Mouse (Mus musculus) WW6 (cell line): Measurements from ENCODE around the gene Tsga13.

ENCODE experiments used
- DNase-seq: peaks from one replicate; pipeline ENCODE4 v3.0.0-alpha.2; 2013; ENCODE audit warnings: low read depth, low spot score

The Tsga13 gene

GRCm38 (mm10) chr6:30915473-30915872 lies at the start of gene Tsga13:
Gene Tsga13, minus strand, starts transcription at chr6:30915573.
- DNase-seq = no peak

GRCm38 (mm10) chr6:30958736-30959540 lies 43.6 kb upstream of the Tsga13 start, which contains the start of gene Klf14:
Gene Klf14, minus strand, starts transcription at chr6:30959078.
- peak; percentile 29 for DNase-seq

- peak; percentile 29 for DNase-seq
These were observed 42.7 kb upstream of the Tsga13 start for GRCm38 (mm10) chr6:30957784-30958735.

GRCm38 (mm10) chr6:30939264-30939663 lies 23.9 kb upstream of the Tsga13 start:
- DNase-seq = no peak

GRCm38 (mm10) chr6:30922821-30923220 lies 7.4 kb upstream of the Tsga13 start:
- no peak for DNase-seq

- no peak for DNase-seq
These were observed 6.5 kb upstream of the Tsga13 start for GRCm38 (mm10) chr6:30921826-30922225.

- no peak for DNase-seq
These were observed 5.7 kb upstream of the Tsga13 start for GRCm38 (mm10) chr6:30920834-30921675.

- DNase-seq = no peak
These were observed 7.4 kb downstream of the Tsga13 start for GRCm38 (mm10) chr6:30907970-30908369.

- DNase-seq = no peak
These were observed 10.5 kb downstream of the Tsga13 start for GRCm38 (mm10) chr6:30904911-30905310.

- DNase-seq = no peak
These were observed 11.3 kb downstream of the Tsga13 start for GRCm38 (mm10) chr6:30904033-30904432.

GRCm38 (mm10) chr6:30897520-30897919 lies 17.9 kb downstream of the Tsga13 start:
- no peak for DNase-seq

GRCm38 (mm10) chr6:30896986-30897327 lies 18.4 kb downstream of the Tsga13 start:
- DNase-seq = no peak

- peak; percentile 79 for DNase-seq
These were observed 19.0 kb downstream of the Tsga13 start, which contains the start of gene Copg2 for GRCm38 (mm10) chr6:30896195-30896985. Gene Copg2, minus strand, starts transcription at chr6:30896794.

GRCm38 (mm10) chr6:30895819-30896194 lies 19.6 kb downstream of the Tsga13 start:
- DNase-seq = no peak

GRCm38 (mm10) chr6:30893081-30893480 lies 22.3 kb downstream of the Tsga13 start:
- DNase-seq = no peak

GRCm38 (mm10) chr6:30891761-30892160 lies 23.6 kb downstream of the Tsga13 start:
- DNase-seq = no peak

GRCm38 (mm10) chr6:30884856-30885255 lies 30.5 kb downstream of the Tsga13 start:
- DNase-seq = no peak

GRCm38 (mm10) chr6:30883491-30883890 lies 31.9 kb downstream of the Tsga13 start:
- DNase-seq = no peak

- no peak for DNase-seq
These were observed 38.7 kb downstream of the Tsga13 start for GRCm38 (mm10) chr6:30876661-30877060.

- no peak for DNase-seq
These were observed 48.9 kb downstream of the Tsga13 start for GRCm38 (mm10) chr6:30866501-30866900.
